Mouse (Mus musculus) liver, embryonic 14.5 days (tissue): ENCODE data around the gene Rora.

Source experiments
- CTCF ChIP-seq: IDR thresholded peaks from 2 replicates; pipeline ENCODE4 v1.5.1; 2016; ENCODE audit warnings: antibody characterized with exemption, low read depth, control low read depth
- EP300 ChIP-seq: IDR thresholded peaks from 2 replicates; pipeline ENCODE4 v1.6.1; 2016; ENCODE audit warnings: antibody characterized with exemption, low read depth

- TF ChIP-seq CTCF = 0 out of 2 replicates have a peak, but pooled peaks have one; percentile 21
- TF ChIP-seq EP300 = no peak
Measured at GRCm38 (mm10) chr9:69146937-69147336, 493.4 kb downstream of the Rora start.
